Mouse (Mus musculus) kidney, adult 10 weeks (tissue): ENCODE results near the gene Layn. TPM values are rescaled to one million over a fixed set of nuclear protein-coding genes. Genes with fewer than 3 reads are reported as not detected.

Source experiments
- polyA plus RNA-seq: library from polyadenylated mRNA; stranded (reverse); fragments of 350-450 nt; fragmentation: Illumina TruSeq; extraction: RNeasy Lipid Tissue Mini Kit (QIAGEN cat#74804); gene quantifications from one replicate; pipeline ENCODE4 v1.2.3, GENCODE M21; 2014; ENCODE audit warnings: low read depth, low replicate concordance

Layn gene
- polyA plus RNA-seq: 4.6 TPM

GRCm38 (mm10) chr9:51076979-51077315 lies at the start of gene Layn:
Layn (minus strand) TSS chr9:51077094.

DNA sequence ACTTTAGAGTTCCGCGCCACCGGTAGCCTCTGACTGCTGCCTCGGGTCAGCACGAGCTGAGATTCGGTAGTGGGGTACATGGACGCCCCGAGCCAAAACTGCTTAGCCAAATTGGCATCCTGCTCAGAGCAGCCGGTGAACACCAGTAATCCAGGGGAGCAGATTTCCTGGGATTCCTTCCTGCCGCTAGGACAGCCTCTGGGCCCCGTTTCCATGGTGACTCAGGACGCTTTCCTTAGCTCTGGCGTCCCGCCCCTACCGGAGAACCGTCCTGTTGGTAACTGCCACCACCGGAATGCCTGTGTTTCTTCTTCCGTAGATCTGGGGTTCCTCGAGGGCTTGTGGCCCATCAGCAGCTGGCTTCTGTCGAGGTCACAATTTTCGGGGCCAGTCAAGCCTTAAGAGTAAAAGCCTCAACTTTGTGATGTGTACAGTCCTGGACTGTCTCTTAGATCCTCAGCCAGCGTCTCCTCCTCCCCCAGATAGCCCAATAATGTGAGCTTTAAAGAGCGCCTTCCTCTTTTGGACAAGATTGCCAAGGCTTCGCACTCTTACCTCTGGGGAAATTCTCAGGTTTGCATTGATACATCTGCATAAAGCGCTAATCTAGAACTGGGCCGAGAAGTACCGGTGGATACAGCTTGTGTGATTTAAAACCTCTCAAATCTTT lies 25.0 kb upstream of the Layn start, which contains the start of gene 4833427G06Rik:
4833427G06Rik (minus strand) TSS at position 323 of the 670 bp plus-strand sequence.

GRCm38 (mm10) chr9:51060601-51061000 lies 16.3 kb downstream of the Layn start, which contains the start of gene Btg4:
Btg4 (plus strand) TSS chr9:51060901.

DNA sequence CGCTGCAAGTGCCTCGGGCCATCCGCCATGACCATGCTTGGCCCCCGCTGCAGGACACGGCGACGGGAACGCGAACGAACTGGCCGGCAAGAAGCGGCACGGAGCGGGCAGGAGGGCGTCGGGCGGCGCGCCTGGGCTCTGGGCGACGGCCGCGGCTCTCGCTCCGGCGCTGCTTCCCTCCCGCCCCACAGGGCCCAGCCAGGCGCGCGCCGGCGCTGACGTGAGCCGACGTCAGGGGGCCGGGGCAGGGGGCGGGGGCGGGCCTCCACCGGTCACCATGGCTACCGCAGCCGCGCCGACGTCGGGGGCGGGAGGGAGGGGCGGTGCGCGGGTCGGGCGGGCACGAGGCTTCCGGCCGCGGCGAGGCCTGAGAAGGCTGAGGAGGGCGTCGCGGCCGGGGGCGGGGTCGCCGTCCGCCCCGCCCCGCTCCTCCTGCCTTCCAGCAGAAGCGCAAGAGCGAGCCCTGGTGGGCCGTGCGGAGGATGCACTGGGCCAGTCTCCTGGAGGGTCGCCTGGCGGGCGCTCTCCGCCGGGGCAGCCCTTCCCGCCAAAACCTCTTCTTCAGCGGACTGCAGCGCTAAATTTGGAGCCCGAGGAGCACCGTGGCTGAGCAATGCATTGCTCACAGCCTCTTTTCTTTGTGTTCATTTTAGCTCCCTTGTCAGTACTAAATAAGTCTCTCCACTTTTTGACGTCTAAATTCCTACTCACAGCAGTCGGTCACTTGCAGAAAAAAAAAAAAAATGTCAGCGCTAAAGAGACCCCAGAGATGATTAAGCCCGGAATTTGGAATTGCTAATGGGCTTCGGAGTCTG lies 67.8 kb downstream of the Layn start, which contains the start of gene Sik2:
Sik2 (minus strand) TSS at position 233 of the 815 bp plus-strand sequence.

Other genes with a start within 250 kb of the Layn start
- gene Ppp2r1b, start 231.8 kb downstream of the Layn start, polyA plus RNA-seq: 39.4 TPM
- gene Sik2, start 68.0 kb downstream of the Layn start, polyA plus RNA-seq: 21.3 TPM
- not detected for gene Btg4, start 16.2 kb downstream of the Layn start, polyA plus RNA-seq
- not detected for gene 4833427G06Rik, start 25.0 kb upstream of the Layn start, polyA plus RNA-seq
- not detected for gene Gm32742, start 88.4 kb upstream of the Layn start, polyA plus RNA-seq
- 0.16 TPM for gene Pou2af1, start 136.6 kb upstream of the Layn start, polyA plus RNA-seq
- 0.97 TPM for gene Colca2, start 201.5 kb upstream of the Layn start, polyA plus RNA-seq